Mouse (Mus musculus): ENCODE data around the gene Ano8. TPM values are rescaled to one million over a fixed set of nuclear protein-coding genes. Genes with fewer than 3 reads are reported as not detected.
A peak's percentile ranks its signal among the peaks of the same experiment; 100 is the strongest.
"Not testable (repeated sequence)": the region's sequence is repeated elsewhere in the genome, so short reads cannot be mapped to it uniquely, and the experiment has no call there.

Gene Ano8
- polyA plus RNA-seq, 1 experiment from 2014 or later, result 1.7 TPM

DNA sequence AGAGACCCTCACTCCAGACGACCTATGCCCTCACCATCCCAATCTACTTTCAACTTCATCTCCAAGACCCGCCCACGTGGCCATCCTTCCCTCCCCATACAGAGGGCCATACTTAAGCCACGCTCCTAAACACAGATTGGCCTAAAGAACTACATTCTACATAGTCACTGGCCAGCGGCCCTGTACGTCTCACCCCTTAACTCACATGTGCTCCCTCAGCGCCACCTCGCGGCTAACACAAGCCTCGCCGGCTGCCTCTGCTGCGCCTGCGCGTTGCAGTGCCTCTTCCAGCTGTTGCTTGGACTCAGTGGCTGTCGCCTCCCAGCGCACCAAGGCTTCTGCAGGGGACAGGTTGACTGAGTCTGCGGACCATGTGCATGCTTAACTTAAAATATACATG, 35.9 kb upstream of the Ano8 start:
- Histone ChIP-seq H3K4me3 (ENCODE audit: low read depth, low read length) (no peak overlapping the region), H3K9me3 (ENCODE audit: control insufficient read depth, low read length) (no peaks in the 10 kb centered on the region), H3K9ac (ENCODE audit: low read length) (no peak overlapping the region), H3K27me3 (replicated peaks; ENCODE audit: control insufficient read depth, insufficient read depth, low read length) (peaks cover 25% of the 10 kb centered on the region), H3K27ac (ENCODE audit: low read depth) (no peak overlapping the region), H3K4me2 (ENCODE audit: low read length) (no peak overlapping the region; the same call in 1 of the 2 replicates), H3K4me1 (replicated peaks; ENCODE audit: control insufficient read depth, insufficient read depth, low read length) (0 out of 2 replicates have a peak, but pooled peaks cover 8% of the 10 kb centered on the region), H3K36me3 (ENCODE audit: control insufficient read depth, insufficient read depth, low read length) (no peaks in the 10 kb centered on the region)
- 5% methylated on average over 17 of the region's 17 CpGs for WGBS
- ATAC-seq (replicated peaks; ENCODE audit: low FRiP score, low TSS enrichment, low read depth) (peak; percentile 73), DNase-seq (ENCODE audit: low spot score) (peak; percentile 97)

DNA sequence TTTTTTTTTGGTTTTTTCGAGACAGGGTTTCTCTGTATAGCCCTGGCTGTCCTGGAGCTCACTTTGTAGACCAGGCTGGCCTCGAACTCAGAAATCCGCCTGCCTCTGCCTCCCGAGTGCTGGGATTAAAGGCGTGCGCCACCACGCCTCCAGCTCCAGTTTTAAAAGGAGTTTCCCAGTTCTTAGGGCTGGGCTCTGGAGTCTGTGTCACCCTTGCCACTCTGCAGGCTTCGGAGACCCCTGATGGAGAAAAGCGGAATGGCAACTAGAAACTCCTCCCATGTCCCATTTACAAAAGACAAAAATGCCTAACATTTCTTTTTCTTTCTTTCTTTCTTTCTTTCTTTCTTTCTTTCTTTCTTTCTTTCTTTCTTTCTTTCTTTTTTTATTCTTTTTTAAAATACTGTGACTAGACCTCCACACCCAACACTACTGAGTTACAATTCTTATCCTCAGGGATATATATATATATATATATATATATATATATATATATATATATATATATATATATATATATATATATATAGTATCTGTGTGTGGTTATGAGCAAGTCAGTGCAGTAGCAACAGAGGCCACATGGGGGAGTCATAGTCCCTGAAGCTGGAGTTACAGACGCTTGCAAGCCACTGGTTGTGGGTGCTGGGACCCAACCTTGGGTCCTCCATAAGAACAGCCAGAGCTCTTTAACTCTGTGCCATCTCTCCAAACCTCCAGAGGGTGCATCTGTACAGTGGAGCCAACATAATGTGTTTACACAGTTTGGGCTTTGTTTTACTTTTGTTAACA, 33.5 kb upstream of the Ano8 start:
- ATAC-seq (replicated peaks; ENCODE audit: low FRiP score, low TSS enrichment, low read depth); H3K4me1 ChIP-seq (replicated peaks; ENCODE audit: control insufficient read depth, insufficient read depth, low read length); H3K27me3 ChIP-seq (replicated peaks; ENCODE audit: control insufficient read depth, insufficient read depth, low read length); H3K36me3 ChIP-seq (ENCODE audit: control insufficient read depth, insufficient read depth, low read length); H3K9me3 ChIP-seq (ENCODE audit: control insufficient read depth, low read length); H3K9ac ChIP-seq (ENCODE audit: low read length); H3K27ac ChIP-seq (ENCODE audit: low read depth); H3K4me3 ChIP-seq (ENCODE audit: low read depth, low read length); H3K4me2 ChIP-seq (ENCODE audit: low read length): not testable (repeated sequence)
- peak; percentile 82 for DNase-seq (ENCODE audit: low spot score)
- 46% methylated on average over 8 of the region's 10 CpGs for WGBS

DNA sequence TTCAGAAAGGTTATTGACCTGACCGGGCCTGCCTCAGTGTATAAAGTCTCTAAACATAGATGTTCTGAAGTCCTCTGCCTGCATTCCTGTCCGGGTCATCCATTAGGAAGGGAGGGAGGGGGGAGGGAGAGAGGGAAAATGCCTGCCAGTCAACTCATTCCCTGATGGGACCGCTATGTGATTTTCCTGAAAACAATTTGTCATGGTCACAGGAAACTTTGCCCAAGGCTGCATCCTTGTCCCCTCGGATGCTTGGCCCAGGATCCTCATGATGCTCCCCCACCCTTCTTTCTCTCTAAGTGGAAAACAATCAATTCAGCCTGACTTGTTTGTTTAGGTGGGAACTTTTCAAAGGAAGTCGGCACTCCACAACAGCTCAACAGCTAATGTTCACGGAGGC, 31.0 kb upstream of the Ano8 start:
- 0 out of 2 replicates have a peak, but pooled peaks cover 4% of the 10 kb centered on the region for H3K4me1 ChIP-seq (replicated peaks; ENCODE audit: control insufficient read depth, insufficient read depth, low read length)
- no peak overlapping the region for H3K4me3 ChIP-seq (ENCODE audit: low read depth, low read length)
- DNase-seq (ENCODE audit: low spot score) (no peak), ATAC-seq (replicated peaks; ENCODE audit: low FRiP score, low TSS enrichment, low read depth) (no peak)
- WGBS, result 6% methylated on average over 6 of the region's 6 CpGs
- H3K4me2 ChIP-seq (ENCODE audit: low read length), result no peak overlapping the region
- no peaks in the 10 kb centered on the region for H3K9me3 ChIP-seq (ENCODE audit: control insufficient read depth, low read length)
- H3K27me3 ChIP-seq (replicated peaks; ENCODE audit: control insufficient read depth, insufficient read depth, low read length), result 0 out of 2 replicates have a peak, but pooled peaks cover 2% of the 10 kb centered on the region
- no peaks in the 10 kb centered on the region for H3K36me3 ChIP-seq (ENCODE audit: control insufficient read depth, insufficient read depth, low read length)
- no peak overlapping the region for H3K9ac ChIP-seq (ENCODE audit: low read length)
- no peak overlapping the region for H3K27ac ChIP-seq (ENCODE audit: low read depth)

DNA sequence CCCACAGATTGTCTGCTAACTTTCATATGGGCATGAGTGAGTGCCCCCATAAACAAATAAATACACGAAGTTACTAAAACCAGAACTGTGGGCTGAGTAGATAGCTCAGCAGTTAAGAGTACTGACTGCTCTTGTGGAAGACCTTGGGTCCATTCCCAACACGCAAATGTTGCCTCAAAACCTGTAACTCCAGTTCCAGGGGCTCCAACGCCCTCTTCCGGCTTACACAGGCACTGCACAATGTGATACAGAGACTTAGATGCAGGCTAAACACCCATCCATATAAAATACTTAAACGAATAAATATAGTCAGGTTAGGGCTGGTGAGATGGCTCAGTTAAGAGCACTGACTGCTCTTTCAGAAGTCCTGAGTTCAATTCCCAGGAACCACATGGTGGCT, 29.3 kb upstream of the Ano8 start:
- Histone ChIP-seq H3K27ac (ENCODE audit: low read depth) (no peak overlapping the region), H3K4me2 (ENCODE audit: low read length) (no peak overlapping the region), H3K27me3 (replicated peaks; ENCODE audit: control insufficient read depth, insufficient read depth, low read length) (no peaks in the 10 kb centered on the region), H3K36me3 (ENCODE audit: control insufficient read depth, insufficient read depth, low read length) (no peaks in the 10 kb centered on the region), H3K9ac (ENCODE audit: low read length) (no peak overlapping the region), H3K9me3 (ENCODE audit: control insufficient read depth, low read length) (no peaks in the 10 kb centered on the region), H3K4me1 (replicated peaks; ENCODE audit: control insufficient read depth, insufficient read depth, low read length) (no peaks in the 10 kb centered on the region), H3K4me3 (ENCODE audit: low read depth, low read length) (no peak overlapping the region)
- no peak for DNase-seq (ENCODE audit: low spot score)
- 68% methylated on average over 5 of the region's 5 CpGs for WGBS
- no peak for ATAC-seq (replicated peaks; ENCODE audit: low FRiP score, low TSS enrichment, low read depth)

DNA sequence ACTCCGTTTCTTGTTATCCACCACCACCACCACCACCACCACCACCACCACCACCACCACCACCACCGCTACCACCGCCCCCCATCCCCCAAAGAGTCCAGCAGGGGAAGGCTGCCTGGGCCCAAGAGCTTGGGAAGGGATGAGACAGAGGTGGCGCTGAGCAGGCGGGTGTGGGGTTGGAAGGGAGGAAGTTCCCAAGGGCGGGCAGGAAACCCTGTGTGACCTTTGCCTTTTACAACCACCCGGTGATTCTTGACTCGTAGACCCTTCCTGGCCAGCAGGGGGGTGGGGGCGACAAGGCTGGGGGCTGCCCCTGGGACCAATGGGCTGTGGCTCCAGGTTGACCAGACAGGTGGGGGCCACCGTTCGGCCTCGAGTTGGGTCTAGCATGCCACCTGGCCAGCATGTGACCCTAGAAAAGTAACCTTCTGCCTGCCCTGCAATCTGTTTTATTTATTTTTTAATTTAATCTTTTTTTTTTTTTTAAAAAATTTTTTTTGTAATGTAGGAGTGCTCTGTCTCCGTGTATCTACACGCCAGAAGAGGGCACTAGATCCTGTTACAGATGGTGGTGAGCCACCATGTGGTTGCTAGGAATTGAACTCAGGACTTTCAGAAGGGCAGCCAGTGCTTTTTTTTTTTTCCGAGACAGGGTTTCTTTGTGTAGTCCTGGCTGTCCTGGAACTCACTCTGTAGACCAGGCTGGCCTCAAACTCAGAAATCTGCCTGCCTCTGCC, 27.4 kb upstream of the Ano8 start:
- H3K27me3 ChIP-seq (replicated peaks; ENCODE audit: control insufficient read depth, insufficient read depth, low read length), result peaks cover 12% of the 10 kb centered on the region
- DNase-seq (ENCODE audit: low spot score) (no peak), ATAC-seq (replicated peaks; ENCODE audit: low FRiP score, low TSS enrichment, low read depth) (no peak)
- no peaks in the 10 kb centered on the region for H3K4me1 ChIP-seq (replicated peaks; ENCODE audit: control insufficient read depth, insufficient read depth, low read length)
- 66% methylated on average over 15 of the region's 15 CpGs for WGBS
- H3K4me2 ChIP-seq (ENCODE audit: low read length), result no peak overlapping the region
- H3K27ac ChIP-seq (ENCODE audit: low read depth), result no peak overlapping the region
- no peak overlapping the region for H3K4me3 ChIP-seq (ENCODE audit: low read depth, low read length)
- H3K9me3 ChIP-seq (ENCODE audit: control insufficient read depth, low read length), result no peaks in the 10 kb centered on the region
- H3K36me3 ChIP-seq (ENCODE audit: control insufficient read depth, insufficient read depth, low read length), result no peaks in the 10 kb centered on the region
- H3K9ac ChIP-seq (ENCODE audit: low read length), result no peak overlapping the region

DNA sequence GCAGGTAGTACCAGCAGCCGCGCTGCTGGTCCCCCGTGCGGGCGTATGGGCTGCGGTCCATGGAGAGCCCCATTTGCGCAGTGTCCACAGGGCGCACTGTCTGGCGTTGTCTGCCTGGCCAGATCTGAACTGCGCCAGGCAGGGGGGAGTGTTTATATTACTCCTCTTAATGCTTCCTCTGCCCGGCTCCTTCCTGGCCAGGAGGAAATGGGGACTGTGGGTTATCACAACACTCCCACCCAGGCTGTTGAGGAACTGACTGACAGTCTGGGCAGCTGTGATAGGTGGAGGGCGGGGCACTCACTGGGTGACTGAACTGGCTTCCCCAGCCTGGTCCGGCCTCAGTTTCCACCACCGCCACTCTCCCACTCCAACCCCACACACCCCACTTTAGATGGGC, 25.9 kb upstream of the Ano8 start, which contains the start of gene Plvap:
TSS of gene Plvap (minus strand) at position 109 of the 400 bp plus-strand sequence.
- H3K9me3 ChIP-seq (ENCODE audit: control insufficient read depth, low read length), result no peaks in the 10 kb centered on the region
- no peaks in the 10 kb centered on the region for H3K36me3 ChIP-seq (ENCODE audit: control insufficient read depth, insufficient read depth, low read length)
- 20% methylated on average over 14 of the region's 14 CpGs for WGBS
- H3K4me3 ChIP-seq (ENCODE audit: low read depth, low read length), result peak within 1 kb of the TSS; percentile 13; the same call in 1 of the 2 replicates
- ATAC-seq (replicated peaks; ENCODE audit: low FRiP score, low TSS enrichment, low read depth), result no peak
- no peak within 1 kb of the TSS for H3K27ac ChIP-seq (ENCODE audit: low read depth)
- peaks cover 26% of the 10 kb centered on the region for H3K27me3 ChIP-seq (replicated peaks; ENCODE audit: control insufficient read depth, insufficient read depth, low read length)
- no peak within 1 kb of the TSS; the same call in 1 of the 2 replicates for H3K4me2 ChIP-seq (ENCODE audit: low read length)
- H3K9ac ChIP-seq (ENCODE audit: low read length), result no peak within 1 kb of the TSS
- no peaks in the 10 kb centered on the region for H3K4me1 ChIP-seq (replicated peaks; ENCODE audit: control insufficient read depth, insufficient read depth, low read length)
- no peak for DNase-seq (ENCODE audit: low spot score)

DNA sequence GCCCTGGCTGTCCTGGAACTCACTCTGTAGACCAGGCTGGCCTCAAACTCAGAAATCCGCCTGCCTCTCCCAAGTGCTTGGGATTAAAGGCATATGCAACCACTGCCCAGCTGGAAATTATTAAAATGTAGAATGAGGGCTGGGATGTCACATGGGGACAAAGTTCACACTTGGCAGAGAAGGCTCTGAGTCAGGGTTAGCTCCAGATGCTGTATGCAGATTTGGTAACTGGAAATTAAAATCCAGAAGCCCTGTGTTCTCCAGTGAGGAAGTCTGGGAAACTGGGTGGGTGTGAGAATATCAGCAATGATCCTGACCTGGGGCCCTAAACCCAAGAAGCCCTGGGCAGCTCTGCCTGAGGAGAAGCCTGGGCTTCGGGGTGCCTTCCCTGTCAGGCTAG, 23.6 kb upstream of the Ano8 start:
- ATAC-seq (replicated peaks; ENCODE audit: low FRiP score, low TSS enrichment, low read depth) (no peak), DNase-seq (ENCODE audit: low spot score) (no peak)
- 68% methylated on average over 2 of the region's 2 CpGs for WGBS
- no peak overlapping the region for H3K4me2 ChIP-seq (ENCODE audit: low read length)
- no peak overlapping the region for H3K9ac ChIP-seq (ENCODE audit: low read length)
- H3K4me3 ChIP-seq (ENCODE audit: low read depth, low read length), result no peak overlapping the region
- peaks cover 34% of the 10 kb centered on the region for H3K27me3 ChIP-seq (replicated peaks; ENCODE audit: control insufficient read depth, insufficient read depth, low read length)
- H3K9me3 ChIP-seq (ENCODE audit: control insufficient read depth, low read length), result no peaks in the 10 kb centered on the region
- no peak overlapping the region for H3K27ac ChIP-seq (ENCODE audit: low read depth)
- no peaks in the 10 kb centered on the region for H3K36me3 ChIP-seq (ENCODE audit: control insufficient read depth, insufficient read depth, low read length)
- H3K4me1 ChIP-seq (replicated peaks; ENCODE audit: control insufficient read depth, insufficient read depth, low read length), result no peaks in the 10 kb centered on the region

DNA sequence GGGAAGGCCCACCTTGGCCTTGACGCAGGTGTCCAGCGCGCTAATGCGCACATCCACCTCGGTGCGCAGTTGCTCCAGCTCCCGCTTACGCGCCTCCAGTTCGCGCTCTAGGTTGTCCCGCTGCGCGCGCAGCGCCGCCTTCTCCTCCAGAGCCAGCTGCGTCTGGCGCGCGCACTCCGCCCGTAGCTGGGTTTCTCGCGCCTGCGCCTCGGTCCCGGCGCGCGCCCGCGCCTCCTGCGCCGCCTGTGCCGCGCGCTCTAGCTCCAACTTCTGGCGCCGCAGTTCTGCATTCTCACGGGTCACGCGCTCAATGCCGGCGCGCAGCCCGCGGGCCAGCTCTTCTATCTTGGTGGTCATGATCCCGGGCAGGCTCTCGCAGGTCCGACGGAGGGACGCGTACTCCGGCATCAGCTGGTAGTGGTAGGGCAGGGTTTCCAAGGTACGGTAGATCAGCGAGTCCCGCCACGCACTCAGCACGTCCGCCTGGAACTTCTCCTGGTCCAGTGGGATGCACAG, 21.9 kb upstream of the Ano8 start:
- Histone ChIP-seq H3K4me2 (ENCODE audit: low read length) (peak overlapping the region; percentile 71), H3K9ac (ENCODE audit: low read length) (0 out of 2 replicates have a peak overlapping the region, but pooled peaks have one; percentile 27), H3K36me3 (ENCODE audit: control insufficient read depth, insufficient read depth, low read length) (no peaks in the 10 kb centered on the region), H3K9me3 (ENCODE audit: control insufficient read depth, low read length) (no peaks in the 10 kb centered on the region), H3K27me3 (replicated peaks; ENCODE audit: control insufficient read depth, insufficient read depth, low read length) (peaks cover 34% of the 10 kb centered on the region), H3K4me1 (replicated peaks; ENCODE audit: control insufficient read depth, insufficient read depth, low read length) (no peaks in the 10 kb centered on the region), H3K4me3 (ENCODE audit: low read depth, low read length) (peak overlapping the region; percentile 28), H3K27ac (ENCODE audit: low read depth) (no peak overlapping the region)
- WGBS, result under 1% methylated on average over 57 of the region's 61 CpGs
- peak; percentile 79 for ATAC-seq (replicated peaks; ENCODE audit: low FRiP score, low TSS enrichment, low read depth)
- peak; percentile 86 for DNase-seq (ENCODE audit: low spot score)
